Mouse (Mus musculus): ENCODE data around the gene Ap5s1.

Gene Ap5s1

GRCm38 (mm10) chr2:131187602-131187922, 19.3 kb upstream of the Ap5s1 start:
- DNase-seq (ENCODE audit: low spot score) = no peak

GRCm38 (mm10) chr2:131188311-131188710, 18.6 kb upstream of the Ap5s1 start:
- DNase-seq (ENCODE audit: low spot score) = no peak

- no peak for DNase-seq (ENCODE audit: low spot score)
Observed at GRCm38 (mm10) chr2:131189521-131190309, 17.2 kb upstream of the Ap5s1 start.

- DNase-seq (ENCODE audit: low spot score) = peak; percentile 49
Observed at GRCm38 (mm10) chr2:131190344-131191004, 16.4 kb upstream of the Ap5s1 start.

- DNase-seq (ENCODE audit: low spot score) = no peak
Observed at GRCm38 (mm10) chr2:131191005-131191390, 15.9 kb upstream of the Ap5s1 start.

GRCm38 (mm10) chr2:131196606-131197316, 10.1 kb upstream of the Ap5s1 start:
- no peak for DNase-seq (ENCODE audit: low spot score)

- no peak for DNase-seq (ENCODE audit: low spot score)
Observed at GRCm38 (mm10) chr2:131200710-131201109, 6.2 kb upstream of the Ap5s1 start.

GRCm38 (mm10) chr2:131201262-131201661, 5.6 kb upstream of the Ap5s1 start:
- no peak for DNase-seq (ENCODE audit: low spot score)

GRCm38 (mm10) chr2:131203816-131204409, 3.0 kb upstream of the Ap5s1 start:
- peak; percentile 19 for DNase-seq (ENCODE audit: low spot score)

GRCm38 (mm10) chr2:131204410-131204981, 2.4 kb upstream of the Ap5s1 start:
- peak; percentile 90 for DNase-seq (ENCODE audit: low spot score)

GRCm38 (mm10) chr2:131205521-131206182, 1.2 kb upstream of the Ap5s1 start:
- DNase-seq (ENCODE audit: low spot score) = no peak

GRCm38 (mm10) chr2:131208356-131208755, 1.5 kb downstream of the Ap5s1 start:
- no peak for DNase-seq (ENCODE audit: low spot score)

GRCm38 (mm10) chr2:131209125-131209795, 2.4 kb downstream of the Ap5s1 start:
- DNase-seq (ENCODE audit: low spot score) = no peak

- peak; percentile 94 for DNase-seq (ENCODE audit: low spot score)
Observed at GRCm38 (mm10) chr2:131209969-131210792, 3.3 kb downstream of the Ap5s1 start.

GRCm38 (mm10) chr2:131211026-131211615, 4.2 kb downstream of the Ap5s1 start:
- DNase-seq (ENCODE audit: low spot score) = peak; percentile 13

- DNase-seq (ENCODE audit: low spot score) = no peak
Observed at GRCm38 (mm10) chr2:131213773-131214172, 6.9 kb downstream of the Ap5s1 start.

- no peak for DNase-seq (ENCODE audit: low spot score)
Observed at GRCm38 (mm10) chr2:131215941-131216858, 9.3 kb downstream of the Ap5s1 start.

- no peak for DNase-seq (ENCODE audit: low spot score)
Observed at GRCm38 (mm10) chr2:131220030-131220429, 13.2 kb downstream of the Ap5s1 start.

Measured in MN1 (cell line).